Mouse (Mus musculus) cerebellum, adult 9-11 months (tissue): ENCODE results near the gene Gm20388.

Experiments used
- DNase-seq: peaks from one replicate; pipeline ENCODE4 v3.0.0; 2022

The Gm20388 gene

GRCm38 (mm10) chr8:122197342-122197741 lies 2286.7 kb downstream of the Gm20388 start:
- no peak for DNase-seq

GRCm38 (mm10) chr8:122198378-122199025 lies 2287.9 kb downstream of the Gm20388 start:
- DNase-seq: peak; percentile 61

- DNase-seq: peak; percentile 56
Observed at GRCm38 (mm10) chr8:122199191-122199590, 2288.6 kb downstream of the Gm20388 start.

- peak; percentile 85 for DNase-seq
Observed at GRCm38 (mm10) chr8:122199841-122200240, 2289.2 kb downstream of the Gm20388 start.

- DNase-seq: no peak
Observed at GRCm38 (mm10) chr8:122211591-122211990, 2300.9 kb downstream of the Gm20388 start.

- DNase-seq: no peak
Observed at GRCm38 (mm10) chr8:122215630-122216029, 2305.0 kb downstream of the Gm20388 start.

GRCm38 (mm10) chr8:122216433-122216832 lies 2305.8 kb downstream of the Gm20388 start:
- DNase-seq: no peak

GRCm38 (mm10) chr8:122217456-122218177 lies 2307.0 kb downstream of the Gm20388 start:
- no peak for DNase-seq

- DNase-seq: no peak
Observed at GRCm38 (mm10) chr8:122223976-122224649, 2313.5 kb downstream of the Gm20388 start.

GRCm38 (mm10) chr8:122224650-122225022 lies 2314.0 kb downstream of the Gm20388 start:
- no peak for DNase-seq

- no peak for DNase-seq
Observed at GRCm38 (mm10) chr8:122225446-122225845, 2314.8 kb downstream of the Gm20388 start.

GRCm38 (mm10) chr8:122227345-122227744 lies 2316.7 kb downstream of the Gm20388 start:
- no peak for DNase-seq

GRCm38 (mm10) chr8:122228792-122229575 lies 2318.3 kb downstream of the Gm20388 start:
- DNase-seq: no peak

- peak; percentile 47 for DNase-seq
Observed at GRCm38 (mm10) chr8:122229819-122230711, 2319.4 kb downstream of the Gm20388 start.

- DNase-seq: peak; percentile 79
Observed at GRCm38 (mm10) chr8:122230712-122231337, 2320.2 kb downstream of the Gm20388 start.

GRCm38 (mm10) chr8:122234055-122234454 lies 2323.4 kb downstream of the Gm20388 start:
- peak; percentile 64 for DNase-seq

GRCm38 (mm10) chr8:122236521-122236920 lies 2325.9 kb downstream of the Gm20388 start:
- no peak for DNase-seq

- DNase-seq: no peak
Observed at GRCm38 (mm10) chr8:122238225-122238624, 2327.6 kb downstream of the Gm20388 start.

- no peak for DNase-seq
Observed at GRCm38 (mm10) chr8:122238731-122239130, 2328.1 kb downstream of the Gm20388 start.

- no peak for DNase-seq
Observed at GRCm38 (mm10) chr8:122240241-122241026, 2329.8 kb downstream of the Gm20388 start.

- DNase-seq: no peak
Observed at GRCm38 (mm10) chr8:122243310-122243709, 2332.7 kb downstream of the Gm20388 start.
